Mouse (Mus musculus) bone marrow, adult 2 months (tissue): ENCODE results near the gene Sgpp2.

Experiments
- CTCF ChIP-seq: fragments of 200-500 bp; IDR thresholded peaks from 2 replicates; pipeline ENCODE4 v1.5.1; 2011; ENCODE audit warnings: low read length, control low read depth; ENCODE audit not compliant: control insufficient read depth, insufficient read depth
- POLR2A ChIP-seq: fragments of 200-500 bp; IDR thresholded peaks from 2 replicates; pipeline ENCODE4 v1.6.1; 2011; ENCODE audit warnings: low read depth, mild to moderate bottlenecking, control low read depth, low read length, borderline replicate concordance; ENCODE audit not compliant: control insufficient read depth

DNA sequence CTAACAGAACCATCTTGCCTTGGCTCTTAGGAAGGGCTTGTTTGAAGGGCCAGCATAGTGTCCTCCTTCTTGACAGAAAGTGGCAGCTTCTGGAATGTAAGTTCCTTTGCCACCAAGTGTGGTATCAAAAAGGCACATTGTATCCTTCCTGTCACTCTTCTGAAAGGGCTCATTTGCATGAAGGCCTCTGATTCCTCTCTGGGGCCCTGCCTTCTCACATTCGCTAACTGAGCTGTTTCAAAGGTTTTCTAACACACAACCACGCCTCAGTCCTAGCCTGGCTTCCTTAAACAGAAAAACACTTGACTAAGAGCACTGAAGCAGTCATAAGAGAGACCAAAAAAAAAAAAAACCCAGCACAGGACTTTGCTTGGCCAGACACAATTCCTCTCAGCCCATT, 112.4 kb downstream of the Sgpp2 start:
- no peak for TF ChIP-seq CTCF
- no peak for TF ChIP-seq POLR2A
